Mouse (Mus musculus): Measurements from ENCODE around the gene Psg22. TPM values are rescaled to one million over a fixed set of nuclear protein-coding genes. Genes with fewer than 3 reads are reported as not detected.
"Not testable (repeated sequence)": the region's sequence is repeated elsewhere in the genome, so short reads cannot be mapped to it uniquely, and the experiment has no call there.

Psg22 gene
- not detected in 2 replicates for total RNA-seq (2014; rRNA removed)
- polyA plus RNA-seq (2015; fragmentation: Nextera tagmentation; extraction: Ambion mirVana) = not detected in 2 replicates

GRCm38 (mm10) chr7:18717790-18718189 lies at the start of gene Psg22:
Gene Psg22 (plus strand): TSS chr7:18718090.
- 41% methylated on average over 2 of the region's 2 CpGs for WGBS
- TF ChIP-seq CTCF (IDR thresholded peaks at IDR 0.05; ENCODE audit: low read depth) = no peak
- H3K27ac ChIP-seq (ENCODE audit: low read depth, low read length) = no peak within 1 kb of the TSS
- ATAC-seq (no peak), DNase-seq (no peak)
- H3K4me2 ChIP-seq (ENCODE audit: low read depth) = no peak within 1 kb of the TSS
- no peaks in the 10 kb centered on the region for H3K36me3 ChIP-seq (ENCODE audit: insufficient read depth)
- no peaks in the 10 kb centered on the region for H3K27me3 ChIP-seq (ENCODE audit: insufficient read depth, low read length)
- no peak within 1 kb of the TSS for H3K9ac ChIP-seq
- no peaks in the 10 kb centered on the region for H3K4me1 ChIP-seq (ENCODE audit: insufficient read depth)
- no peaks in the 10 kb centered on the region for H3K9me3 ChIP-seq (ENCODE audit: low read length)
- no peak within 1 kb of the TSS for H3K4me3 ChIP-seq (ENCODE audit: low read depth, low read length)

GRCm38 (mm10) chr7:18679772-18680171 lies 38.1 kb upstream of the Psg22 start:
- H3K4me3 ChIP-seq (ENCODE audit: low read depth, low read length) = no peak overlapping the region
- no peak for ATAC-seq
- no peaks in the 10 kb centered on the region for H3K36me3 ChIP-seq (ENCODE audit: insufficient read depth)
- H3K4me2 ChIP-seq (ENCODE audit: low read depth) = no peak overlapping the region
- H3K9me3 ChIP-seq (ENCODE audit: low read length) = no peaks in the 10 kb centered on the region
- peak; percentile 80 for TF ChIP-seq CTCF (IDR thresholded peaks at IDR 0.05; ENCODE audit: low read depth)
- H3K4me1 ChIP-seq (ENCODE audit: insufficient read depth) = no peaks in the 10 kb centered on the region
- WGBS = 30% methylated on average over 2 of the region's 2 CpGs
- no peak overlapping the region for H3K27ac ChIP-seq (ENCODE audit: low read depth, low read length)
- H3K27me3 ChIP-seq (ENCODE audit: insufficient read depth, low read length) = no peaks in the 10 kb centered on the region
- DNase-seq = peak; percentile 66
- H3K9ac ChIP-seq = no peak overlapping the region

GRCm38 (mm10) chr7:18685586-18685985 lies 32.3 kb upstream of the Psg22 start:
- no peaks in the 10 kb centered on the region for H3K4me1 ChIP-seq (ENCODE audit: insufficient read depth)
- H3K27me3 ChIP-seq (ENCODE audit: insufficient read depth, low read length) = no peaks in the 10 kb centered on the region
- no peak for DNase-seq
- no peak overlapping the region for H3K9ac ChIP-seq
- no peaks in the 10 kb centered on the region for H3K36me3 ChIP-seq (ENCODE audit: insufficient read depth)
- H3K9me3 ChIP-seq (ENCODE audit: low read length) = no peaks in the 10 kb centered on the region
- ATAC-seq = no peak
- TF ChIP-seq CTCF (IDR thresholded peaks at IDR 0.05; ENCODE audit: low read depth) = no peak
- H3K4me2 ChIP-seq (ENCODE audit: low read depth) = no peak overlapping the region
- H3K27ac ChIP-seq (ENCODE audit: low read depth, low read length) = no peak overlapping the region
- H3K4me3 ChIP-seq (ENCODE audit: low read depth, low read length) = no peak overlapping the region

- Histone ChIP-seq H3K4me2 (ENCODE audit: low read depth) (no peak within 1 kb of the TSS), H3K9ac (no peak within 1 kb of the TSS), H3K36me3 (ENCODE audit: insufficient read depth) (no peaks in the 10 kb centered on the region), H3K27me3 (ENCODE audit: insufficient read depth, low read length) (no peaks in the 10 kb centered on the region), H3K4me3 (ENCODE audit: low read depth, low read length) (no peak within 1 kb of the TSS), H3K4me1 (ENCODE audit: insufficient read depth) (no peaks in the 10 kb centered on the region), H3K27ac (ENCODE audit: low read depth, low read length) (no peak within 1 kb of the TSS), H3K9me3 (ENCODE audit: low read length) (no peaks in the 10 kb centered on the region)
- 74% methylated on average over 2 of the region's 2 CpGs for WGBS
- no peak for TF ChIP-seq CTCF (IDR thresholded peaks at IDR 0.05; ENCODE audit: low read depth)
- DNase-seq = no peak
- no peak for ATAC-seq
These were observed 31.8 kb upstream of the Psg22 start, which contains the start of gene Psg20 for GRCm38 (mm10) chr7:18686085-18686484. Gene Psg20 (minus strand): TSS chr7:18686185.

- H3K9me3 ChIP-seq (ENCODE audit: low read length); H3K4me3 ChIP-seq (ENCODE audit: low read depth, low read length); H3K36me3 ChIP-seq (ENCODE audit: insufficient read depth); H3K4me1 ChIP-seq (ENCODE audit: insufficient read depth); H3K4me2 ChIP-seq (ENCODE audit: low read depth); H3K27ac ChIP-seq (ENCODE audit: low read depth, low read length); H3K9ac ChIP-seq; ATAC-seq; H3K27me3 ChIP-seq (ENCODE audit: insufficient read depth, low read length): not testable (repeated sequence)
- peak; percentile 9 for DNase-seq
- peak; percentile 62 for TF ChIP-seq CTCF (IDR thresholded peaks at IDR 0.05; ENCODE audit: low read depth)
- 78% methylated on average over 4 of the region's 4 CpGs for WGBS
These were observed 7.6 kb upstream of the Psg22 start for GRCm38 (mm10) chr7:18710331-18710730.

GRCm38 (mm10) chr7:18710846-18711245 lies 7.0 kb upstream of the Psg22 start:
- no peak for ATAC-seq
- H3K4me3 ChIP-seq (ENCODE audit: low read depth, low read length) = no peak overlapping the region
- H3K9ac ChIP-seq = no peak overlapping the region
- no peak for DNase-seq
- no peaks in the 10 kb centered on the region for H3K9me3 ChIP-seq (ENCODE audit: low read length)
- 71% methylated on average over 1 of the region's 1 CpGs for WGBS
- no peaks in the 10 kb centered on the region for H3K36me3 ChIP-seq (ENCODE audit: insufficient read depth)
- no peak overlapping the region for H3K4me2 ChIP-seq (ENCODE audit: low read depth)
- H3K27me3 ChIP-seq (ENCODE audit: insufficient read depth, low read length) = no peaks in the 10 kb centered on the region
- no peaks in the 10 kb centered on the region for H3K4me1 ChIP-seq (ENCODE audit: insufficient read depth)
- no peak overlapping the region for H3K27ac ChIP-seq (ENCODE audit: low read depth, low read length)
- TF ChIP-seq CTCF (IDR thresholded peaks at IDR 0.05; ENCODE audit: low read depth) = no peak

- DNase-seq (no peak), ATAC-seq (no peak)
- no peak for TF ChIP-seq CTCF (IDR thresholded peaks at IDR 0.05; ENCODE audit: low read depth)
- no peaks in the 10 kb centered on the region for H3K27me3 ChIP-seq (ENCODE audit: insufficient read depth, low read length)
- H3K4me1 ChIP-seq (ENCODE audit: insufficient read depth) = no peaks in the 10 kb centered on the region
- no peak overlapping the region for H3K9ac ChIP-seq
- H3K4me2 ChIP-seq (ENCODE audit: low read depth) = no peak overlapping the region
- no peaks in the 10 kb centered on the region for H3K9me3 ChIP-seq (ENCODE audit: low read length)
- WGBS = 44% methylated on average over 4 of the region's 4 CpGs
- H3K4me3 ChIP-seq (ENCODE audit: low read depth, low read length) = no peak overlapping the region
- no peaks in the 10 kb centered on the region for H3K36me3 ChIP-seq (ENCODE audit: insufficient read depth)
- no peak overlapping the region for H3K27ac ChIP-seq (ENCODE audit: low read depth, low read length)
These were observed 2.3 kb upstream of the Psg22 start for GRCm38 (mm10) chr7:18715546-18715945.

GRCm38 (mm10) chr7:18724001-18724400 lies 6.1 kb downstream of the Psg22 start:
- H3K27ac ChIP-seq (ENCODE audit: low read depth, low read length) = no peak overlapping the region
- no peak for DNase-seq
- 85% methylated on average over 6 of the region's 6 CpGs for WGBS

GRCm38 (mm10) chr7:18725931-18726330 lies 8.0 kb downstream of the Psg22 start:
- ATAC-seq; H3K9ac ChIP-seq; DNase-seq; H3K27ac ChIP-seq (ENCODE audit: low read depth, low read length); H3K4me2 ChIP-seq (ENCODE audit: low read depth); H3K4me1 ChIP-seq (ENCODE audit: insufficient read depth); H3K27me3 ChIP-seq (ENCODE audit: insufficient read depth, low read length); H3K9me3 ChIP-seq (ENCODE audit: low read length); H3K36me3 ChIP-seq (ENCODE audit: insufficient read depth); H3K4me3 ChIP-seq (ENCODE audit: low read depth, low read length): not testable (repeated sequence)

More at GRCm38 (mm10) chr7:18724001-18724400, 6.1 kb downstream of the Psg22 start:
- H3K4me3 ChIP-seq (ENCODE audit: low read depth, low read length) = no peak overlapping the region
- no peak for ATAC-seq
- no peaks in the 10 kb centered on the region for H3K9me3 ChIP-seq (ENCODE audit: low read length)
- H3K9ac ChIP-seq = no peak overlapping the region
- TF ChIP-seq CTCF (IDR thresholded peaks at IDR 0.05; ENCODE audit: low read depth) = no peak
- H3K4me2 ChIP-seq (ENCODE audit: low read depth) = no peak overlapping the region
- no peaks in the 10 kb centered on the region for H3K4me1 ChIP-seq (ENCODE audit: insufficient read depth)
- H3K36me3 ChIP-seq (ENCODE audit: insufficient read depth) = no peaks in the 10 kb centered on the region
- H3K27me3 ChIP-seq (ENCODE audit: insufficient read depth, low read length) = no peaks in the 10 kb centered on the region

Data from forebrain, postnatal 0 days (tissue).